Mouse (Mus musculus): ENCODE results near the gene Rcan3.

GRCm38 (mm10) chr4:135416367-135416766 lies 17.3 kb downstream of the Rcan3 start:
- TF ChIP-seq MYC (IDR thresholded peaks at IDR 0.05; ENCODE audit: low read depth, low read length) (no peak), CTCF (IDR thresholded peaks at IDR 0.05 in 2 of 3, conservative IDR thresholded peaks at IDR 0.05 in 1 of 3; ENCODE audit: control insufficient read depth in 1 of 3, insufficient read depth in 1 of 3, low read depth in 2 of 3, low read length in 3 of 3, poor library complexity in 1 of 3, severe bottlenecking in 1 of 3) (no peak), POLR2A (IDR thresholded peaks at IDR 0.05; ENCODE audit: control insufficient read depth in 1 of 2, insufficient read depth in 1 of 2, low read depth in 1 of 2, low read length in 2 of 2, poor library complexity in 1 of 2) (no peak), EP300 (IDR thresholded peaks at IDR 0.05; ENCODE audit: low read depth in 1 of 2, low read length in 2 of 2) (no peak), TAL1 (IDR thresholded peaks at IDR 0.05; ENCODE audit: low read length) (no peak), ETS1 (IDR thresholded peaks at IDR 0.05; ENCODE audit: low read depth, low read length) (peak; percentile 39; the same call in 1 of the 2 replicates), MXI1 (IDR thresholded peaks at IDR 0.05; ENCODE audit: low read depth, low read length) (no peak), ZNF384 (IDR thresholded peaks at IDR 0.05; ENCODE audit: low read depth, low read length) (peak; percentile 99), TBP (IDR thresholded peaks at IDR 0.05; ENCODE audit: low read depth, low read length) (no peak)
